Mouse (Mus musculus): ENCODE measurements at regions not wholly inside any gene's neighbourhood (a gene's known extent, or its start where the extent isn't known, plus 50 kb on each side); places are given as distances from the start of the nearest gene placed in this dataset.

GRCm38 (mm10) chr4:89000855-89001254, 120.9 kb upstream of the Ifne start:
- no peak for DNase-seq

GRCm38 (mm10) chr4:89000200-89000599, 120.2 kb upstream of the Ifne start:
- DNase-seq = no peak

GRCm38 (mm10) chr4:88998286-88998685, 118.3 kb upstream of the Ifne start:
- DNase-seq = no peak

- no peak for DNase-seq
These were observed 115.3 kb upstream of the Ifne start for GRCm38 (mm10) chr4:88995129-88995919.

- no peak for DNase-seq
These were observed 114.5 kb upstream of the Ifne start for GRCm38 (mm10) chr4:88994486-88994885.

GRCm38 (mm10) chr4:88992498-88992897, 112.5 kb upstream of the Ifne start:
- DNase-seq = no peak

GRCm38 (mm10) chr4:88988363-88988762, 108.4 kb upstream of the Ifne start:
- no peak for DNase-seq

GRCm38 (mm10) chr4:88987103-88987502, 107.1 kb upstream of the Ifne start:
- DNase-seq = no peak

GRCm38 (mm10) chr4:88982457-88982856, 102.5 kb upstream of the Ifne start:
- no peak for DNase-seq

GRCm38 (mm10) chr4:88977099-88977888, 97.3 kb upstream of the Ifne start:
- DNase-seq = no peak

- no peak for DNase-seq
These were observed 94.5 kb upstream of the Ifne start for GRCm38 (mm10) chr4:88974535-88974934.

GRCm38 (mm10) chr4:88969134-88969841, 89.3 kb upstream of the Ifne start:
- DNase-seq = no peak

- DNase-seq = no peak
These were observed 79.6 kb upstream of the Ifne start for GRCm38 (mm10) chr4:88959621-88960020.

- DNase-seq = no peak
These were observed 76.6 kb upstream of the Ifne start for GRCm38 (mm10) chr4:88956605-88957004.

GRCm38 (mm10) chr4:88956151-88956550, 76.2 kb upstream of the Ifne start:
- DNase-seq = no peak

GRCm38 (mm10) chr4:88955571-88955970, 75.6 kb upstream of the Ifne start:
- no peak for DNase-seq

GRCm38 (mm10) chr4:88954045-88954444, 74.0 kb upstream of the Ifne start:
- DNase-seq = no peak

GRCm38 (mm10) chr4:88951034-88951336, 71.0 kb upstream of the Ifne start:
- DNase-seq = no peak

GRCm38 (mm10) chr4:88950181-88951033, 70.4 kb upstream of the Ifne start:
- no peak for DNase-seq

- DNase-seq = no peak
These were observed 68.2 kb upstream of the Ifne start for GRCm38 (mm10) chr4:88948027-88948859.

- no peak for DNase-seq
These were observed 62.0 kb upstream of the Ifne start for GRCm38 (mm10) chr4:88941955-88942354.

GRCm38 (mm10) chr4:88940670-88941069, 60.7 kb upstream of the Ifne start:
- DNase-seq = no peak
